Mouse (Mus musculus): ENCODE results near the gene Epb41l2. TPM values are rescaled to one million over a fixed set of nuclear protein-coding genes. Genes with fewer than 3 reads are reported as not detected.

Gene Epb41l2
- polyA plus RNA-seq, 1 experiment from 2014 or later: 20.8 TPM

GRCm38 (mm10) chr10:25359959-25360811 is 587 bp downstream of the Epb41l2 start:
- peaks cover 8% of the 10 kb centered on the region for H3K4me1 ChIP-seq (replicated peaks; ENCODE audit: control insufficient read depth, insufficient read depth, low read length)
- peak overlapping the region; percentile 10; the same call in 1 of the 2 replicates for H3K27ac ChIP-seq (ENCODE audit: low read length)
- H3K36me3 ChIP-seq (ENCODE audit: control insufficient read depth, insufficient read depth): no peaks in the 10 kb centered on the region
- no peaks in the 10 kb centered on the region for H3K27me3 ChIP-seq (replicated peaks; ENCODE audit: control insufficient read depth, insufficient read depth, low read length)
- peak overlapping the region; percentile 61 for H3K4me2 ChIP-seq (ENCODE audit: low read length)
- peak overlapping the region; percentile 72 for H3K4me3 ChIP-seq (replicated peaks; ENCODE audit: low read length)
- WGBS: under 1% methylated on average over 55 of the region's 84 CpGs
- peak overlapping the region; percentile 70 for H3K9ac ChIP-seq (replicated peaks; ENCODE audit: low read depth, low read length)
- ATAC-seq: peak; percentile 74
- no peaks in the 10 kb centered on the region for H3K9me3 ChIP-seq (ENCODE audit: control insufficient read depth, low read length)

DNA sequence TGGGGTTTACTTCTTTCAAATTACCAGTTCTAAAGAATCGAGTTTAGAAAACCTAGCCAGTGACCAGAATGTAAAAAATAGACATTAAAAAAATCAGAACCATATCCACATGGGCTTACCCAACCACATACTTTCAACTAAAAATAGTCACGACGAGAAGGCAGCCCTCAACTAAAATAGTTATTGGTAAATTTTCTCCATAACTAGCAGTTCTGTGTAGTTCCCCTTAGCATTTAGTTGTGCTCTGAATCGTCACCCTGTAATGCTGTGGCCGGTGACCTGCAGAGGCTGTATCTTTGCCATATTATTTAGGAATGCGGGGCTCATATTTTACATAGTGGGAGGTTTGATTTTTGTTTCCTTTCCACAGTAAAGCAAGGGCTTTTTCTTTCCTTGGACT is 2.6 kb downstream of the Epb41l2 start:
- Histone ChIP-seq H3K4me2 (ENCODE audit: low read length) (no peak overlapping the region), H3K27ac (ENCODE audit: low read length) (no peak overlapping the region), H3K27me3 (replicated peaks; ENCODE audit: control insufficient read depth, insufficient read depth, low read length) (no peaks in the 10 kb centered on the region), H3K9ac (replicated peaks; ENCODE audit: low read depth, low read length) (no peak overlapping the region), H3K4me1 (replicated peaks; ENCODE audit: control insufficient read depth, insufficient read depth, low read length) (peaks cover 8% of the 10 kb centered on the region), H3K36me3 (ENCODE audit: control insufficient read depth, insufficient read depth) (no peaks in the 10 kb centered on the region), H3K4me3 (replicated peaks; ENCODE audit: low read length) (no peak overlapping the region), H3K9me3 (ENCODE audit: control insufficient read depth, low read length) (no peaks in the 10 kb centered on the region)
- ATAC-seq: no peak
- 72% methylated on average over 6 of the region's 6 CpGs for WGBS

DNA sequence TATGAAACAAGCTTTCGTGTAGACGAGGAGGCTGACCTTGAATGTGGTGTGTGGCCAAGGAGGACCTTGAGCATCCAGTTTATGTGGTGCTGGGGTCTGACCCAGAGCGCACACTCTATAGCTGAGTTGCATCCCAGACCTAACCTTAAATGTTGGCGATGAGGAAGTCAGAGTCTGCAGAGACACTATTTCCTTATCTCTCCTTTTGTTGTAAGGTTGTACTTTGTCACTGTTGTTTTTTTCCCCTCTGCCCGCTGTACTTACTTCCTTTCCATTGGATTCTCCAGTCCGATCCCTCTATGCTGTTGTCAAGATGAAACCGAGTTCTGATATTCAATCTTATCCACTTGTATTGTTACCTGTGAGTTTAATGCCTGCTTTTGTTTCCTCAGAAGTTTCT is 5.6 kb downstream of the Epb41l2 start:
- WGBS: 88% methylated on average over 7 of the region's 7 CpGs
- Histone ChIP-seq H3K4me3 (replicated peaks; ENCODE audit: low read length) (no peak overlapping the region), H3K27me3 (replicated peaks; ENCODE audit: control insufficient read depth, insufficient read depth, low read length) (no peaks in the 10 kb centered on the region), H3K4me2 (ENCODE audit: low read length) (no peak overlapping the region), H3K4me1 (replicated peaks; ENCODE audit: control insufficient read depth, insufficient read depth, low read length) (peaks cover 8% of the 10 kb centered on the region), H3K27ac (ENCODE audit: low read length) (no peak overlapping the region), H3K9me3 (ENCODE audit: control insufficient read depth, low read length) (no peaks in the 10 kb centered on the region), H3K36me3 (ENCODE audit: control insufficient read depth, insufficient read depth) (no peaks in the 10 kb centered on the region), H3K9ac (replicated peaks; ENCODE audit: low read depth, low read length) (no peak overlapping the region)
- ATAC-seq: no peak

- Histone ChIP-seq H3K27me3 (replicated peaks; ENCODE audit: control insufficient read depth, insufficient read depth, low read length) (no peaks in the 10 kb centered on the region), H3K9me3 (ENCODE audit: control insufficient read depth, low read length) (no peaks in the 10 kb centered on the region), H3K4me1 (replicated peaks; ENCODE audit: control insufficient read depth, insufficient read depth, low read length) (peaks cover 4% of the 10 kb centered on the region), H3K36me3 (ENCODE audit: control insufficient read depth, insufficient read depth) (no peaks in the 10 kb centered on the region), H3K9ac (replicated peaks; ENCODE audit: low read depth, low read length) (no peak overlapping the region), H3K4me2 (ENCODE audit: low read length) (no peak overlapping the region), H3K4me3 (replicated peaks; ENCODE audit: low read length) (no peak overlapping the region), H3K27ac (ENCODE audit: low read length) (no peak overlapping the region)
- no peak for ATAC-seq
- WGBS: 78% methylated on average over 7 of the region's 7 CpGs
These were observed 6.1 kb downstream of the Epb41l2 start for GRCm38 (mm10) chr10:25365708-25366107.

- peaks cover 4% of the 10 kb centered on the region for H3K4me1 ChIP-seq (replicated peaks; ENCODE audit: control insufficient read depth, insufficient read depth, low read length)
- 90% methylated on average over 5 of the region's 5 CpGs for WGBS
- H3K27ac ChIP-seq (ENCODE audit: low read length): no peak overlapping the region
- ATAC-seq: no peak
- H3K4me3 ChIP-seq (replicated peaks; ENCODE audit: low read length): no peak overlapping the region
- H3K27me3 ChIP-seq (replicated peaks; ENCODE audit: control insufficient read depth, insufficient read depth, low read length): no peaks in the 10 kb centered on the region
- no peak overlapping the region for H3K9ac ChIP-seq (replicated peaks; ENCODE audit: low read depth, low read length)
- no peaks in the 10 kb centered on the region for H3K9me3 ChIP-seq (ENCODE audit: control insufficient read depth, low read length)
- no peaks in the 10 kb centered on the region for H3K36me3 ChIP-seq (ENCODE audit: control insufficient read depth, insufficient read depth)
- H3K4me2 ChIP-seq (ENCODE audit: low read length): no peak overlapping the region
These were observed 7.1 kb downstream of the Epb41l2 start for GRCm38 (mm10) chr10:25366691-25367090.

- H3K9me3 ChIP-seq (ENCODE audit: control insufficient read depth, low read length): no peaks in the 10 kb centered on the region
- H3K4me3 ChIP-seq (replicated peaks; ENCODE audit: low read length): no peak overlapping the region
- H3K36me3 ChIP-seq (ENCODE audit: control insufficient read depth, insufficient read depth): no peaks in the 10 kb centered on the region
- WGBS: 29% methylated on average over 3 of the region's 3 CpGs
- no peak for ATAC-seq
- H3K4me2 ChIP-seq (ENCODE audit: low read length): no peak overlapping the region
- H3K9ac ChIP-seq (replicated peaks; ENCODE audit: low read depth, low read length): no peak overlapping the region
- H3K27ac ChIP-seq (ENCODE audit: low read length): no peak overlapping the region
- H3K4me1 ChIP-seq (replicated peaks; ENCODE audit: control insufficient read depth, insufficient read depth, low read length): peaks cover 14% of the 10 kb centered on the region
- no peaks in the 10 kb centered on the region for H3K27me3 ChIP-seq (replicated peaks; ENCODE audit: control insufficient read depth, insufficient read depth, low read length)
These were observed 9.3 kb downstream of the Epb41l2 start for GRCm38 (mm10) chr10:25368928-25369327.

- no peaks in the 10 kb centered on the region for H3K9me3 ChIP-seq (ENCODE audit: control insufficient read depth, low read length)
- H3K4me2 ChIP-seq (ENCODE audit: low read length): no peak overlapping the region
- H3K27ac ChIP-seq (ENCODE audit: low read length): no peak overlapping the region
- no peak overlapping the region for H3K4me3 ChIP-seq (replicated peaks; ENCODE audit: low read length)
- peaks cover 14% of the 10 kb centered on the region for H3K4me1 ChIP-seq (replicated peaks; ENCODE audit: control insufficient read depth, insufficient read depth, low read length)
- H3K9ac ChIP-seq (replicated peaks; ENCODE audit: low read depth, low read length): no peak overlapping the region
- no peak for ATAC-seq
- H3K27me3 ChIP-seq (replicated peaks; ENCODE audit: control insufficient read depth, insufficient read depth, low read length): no peaks in the 10 kb centered on the region
- no peaks in the 10 kb centered on the region for H3K36me3 ChIP-seq (ENCODE audit: control insufficient read depth, insufficient read depth)
- WGBS: 89% methylated on average over 9 of the region's 9 CpGs
These were observed 10.1 kb downstream of the Epb41l2 start for GRCm38 (mm10) chr10:25369691-25370090.

DNA sequence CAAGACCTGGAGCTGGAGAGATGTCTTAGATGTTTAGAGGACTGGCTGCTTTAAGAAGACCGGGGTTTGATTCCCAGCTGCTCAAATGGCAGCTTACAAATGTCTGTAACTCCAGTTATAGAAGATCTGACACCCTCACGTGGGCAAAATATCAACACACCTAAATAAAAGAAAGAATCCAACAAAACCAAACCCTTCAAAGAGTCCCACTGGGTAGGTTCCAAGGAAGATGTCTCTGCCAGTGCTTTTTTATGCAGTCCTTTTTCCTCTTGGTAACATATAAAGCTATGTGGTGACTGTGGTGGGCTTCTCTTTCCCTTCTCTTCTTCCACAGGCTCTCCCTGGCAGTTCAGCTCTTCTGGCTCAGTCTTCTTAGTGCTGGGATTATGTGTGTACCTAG is 11.7 kb downstream of the Epb41l2 start:
- no peaks in the 10 kb centered on the region for H3K36me3 ChIP-seq (ENCODE audit: control insufficient read depth, insufficient read depth)
- WGBS: 56% methylated on average over 2 of the region's 2 CpGs

GRCm38 (mm10) chr10:25371915-25372371 is 12.3 kb downstream of the Epb41l2 start:
- peaks cover 14% of the 10 kb centered on the region for H3K4me1 ChIP-seq (replicated peaks; ENCODE audit: control insufficient read depth, insufficient read depth, low read length)
- H3K36me3 ChIP-seq (ENCODE audit: control insufficient read depth, insufficient read depth): no peaks in the 10 kb centered on the region
- no peak overlapping the region; the same call in 1 of the 2 replicates for H3K27ac ChIP-seq (ENCODE audit: low read length)
- H3K4me2 ChIP-seq (ENCODE audit: low read length): peak overlapping the region; percentile 31
- no peaks in the 10 kb centered on the region for H3K27me3 ChIP-seq (replicated peaks; ENCODE audit: control insufficient read depth, insufficient read depth, low read length)
- peak; percentile 66 for ATAC-seq
- WGBS: 4% methylated on average over 3 of the region's 3 CpGs
- H3K9me3 ChIP-seq (ENCODE audit: control insufficient read depth, low read length): no peaks in the 10 kb centered on the region
- 0 out of 2 replicates have a peak overlapping the region, but pooled peaks have one; percentile 17 for H3K9ac ChIP-seq (replicated peaks; ENCODE audit: low read depth, low read length)
- H3K4me3 ChIP-seq (replicated peaks; ENCODE audit: low read length): no peak overlapping the region

More for the DNA sequence above, 11.7 kb downstream of the Epb41l2 start:
- no peak overlapping the region for H3K27ac ChIP-seq (ENCODE audit: low read length)
- H3K4me3 ChIP-seq (replicated peaks; ENCODE audit: low read length): no peak overlapping the region
- H3K4me1 ChIP-seq (replicated peaks; ENCODE audit: control insufficient read depth, insufficient read depth, low read length): peaks cover 14% of the 10 kb centered on the region
- H3K4me2 ChIP-seq (ENCODE audit: low read length): no peak overlapping the region
- H3K27me3 ChIP-seq (replicated peaks; ENCODE audit: control insufficient read depth, insufficient read depth, low read length): no peaks in the 10 kb centered on the region
- no peak for ATAC-seq
- H3K9ac ChIP-seq (replicated peaks; ENCODE audit: low read depth, low read length): no peak overlapping the region
- no peaks in the 10 kb centered on the region for H3K9me3 ChIP-seq (ENCODE audit: control insufficient read depth, low read length)

Data from forebrain, embryonic 16.5 days (tissue).